Mouse (Mus musculus) adrenal gland, adult 10 weeks (tissue): Measurements from ENCODE around the gene Gm49391. TPM values are rescaled to one million over a fixed set of nuclear protein-coding genes. Genes with fewer than 3 reads are reported as not detected.

Experiments
- polyA plus RNA-seq: library from polyadenylated mRNA; stranded (reverse); fragments of 350-450 nt; fragmentation: Illumina TruSeq; extraction: RNeasy Lipid Tissue Mini Kit (QIAGEN cat#74804); gene quantifications from one replicate; pipeline ENCODE4 v1.2.3, GENCODE M21; 2014; ENCODE audit warnings: low read depth, low replicate concordance

Gm49391 gene
- 13.1 TPM for polyA plus RNA-seq

GRCm38 (mm10) chr13:60936500-60936901, at the start of gene Gm49391, which contains the start of gene Ctla2a:
Gm49391 (minus strand) TSS chr13:60936571.
Ctla2a (minus strand) TSS chr13:60936625.

GRCm38 (mm10) chr13:60941884-60942283, 5.5 kb upstream of the Gm49391 start, which contains the start of gene Tpbpa:
Tpbpa (minus strand) TSS chr13:60941984.

GRCm38 (mm10) chr13:60935490-60935889, 881 bp downstream of the Gm49391 start, which contains the start of gene Gm49393:
Gm49393 (minus strand) TSS chr13:60935590.

GRCm38 (mm10) chr13:60904780-60905179, 31.6 kb downstream of the Gm49391 start, which contains the start of gene Tpbpb:
Tpbpb (minus strand) TSS chr13:60904880.

GRCm38 (mm10) chr13:60897328-60897727, 39.0 kb downstream of the Gm49391 start, which contains the start of gene Ctla2b:
Ctla2b (minus strand) TSS chr13:60897447.

GRCm38 (mm10) chr13:60896794-60897193, 39.6 kb downstream of the Gm49391 start, which contains the start of gene Gm49392:
Gm49392 (minus strand) TSS chr13:60896894.

GRCm38 (mm10) chr13:60864281-60864680, 72.1 kb downstream of the Gm49391 start, which contains the start of gene 4930486L24Rik:
4930486L24Rik (minus strand) TSS chr13:60864475.

Other genes with a start within 250 kb of the Gm49391 start
- not detected for gene BC051665, start 150.2 kb downstream of the Gm49391 start, polyA plus RNA-seq
- not detected for gene Ctsll3, start 133.7 kb downstream of the Gm49391 start, polyA plus RNA-seq
- gene 4930486L24Rik, start 72.1 kb downstream of the Gm49391 start, polyA plus RNA-seq: 64.6 TPM
- 0.99 TPM for gene Gm49392, start 39.7 kb downstream of the Gm49391 start, polyA plus RNA-seq
- gene Ctla2b, start 39.1 kb downstream of the Gm49391 start, polyA plus RNA-seq: 6.6 TPM
- not detected for gene Tpbpb, start 31.7 kb downstream of the Gm49391 start, polyA plus RNA-seq
- gene Gm49393, start 981 bp downstream of the Gm49391 start, polyA plus RNA-seq: 295 TPM
- 52.9 TPM for gene Ctla2a, start 54 bp upstream of the Gm49391 start, polyA plus RNA-seq
- not detected for gene Tpbpa, start 5.4 kb upstream of the Gm49391 start, polyA plus RNA-seq
- not detected for gene Ctsj, start 69.4 kb upstream of the Gm49391 start, polyA plus RNA-seq
- gene Ctsq, start 104.1 kb upstream of the Gm49391 start, polyA plus RNA-seq: not detected
- gene Ctsr, start 227.7 kb upstream of the Gm49391 start, polyA plus RNA-seq: not detected